Mouse (Mus musculus) thymus, adult 2 months (tissue): ENCODE results near the gene Gm6793. TPM values are rescaled to one million over a fixed set of nuclear protein-coding genes. Genes with fewer than 3 reads are reported as not detected.

Experiments
- DNase-seq: peaks from one replicate; pipeline ENCODE4 v3.0.0; 2021
- H3K27ac ChIP-seq: fragments of 200-500 bp; 2 replicates; pipeline ENCODE4 v1.5.1; 2012; ENCODE audit warnings: low read length, control low read depth; ENCODE audit not compliant: control insufficient read depth, insufficient read depth
- H3K27me3 ChIP-seq: fragments of 200-500 bp; 2 replicates; pipeline ENCODE4 v1.6.1; 2012; ENCODE audit warnings: mild to moderate bottlenecking, low read length, moderate library complexity, mixed read lengths; ENCODE audit not compliant: control insufficient read depth, insufficient read depth
- H3K36me3 ChIP-seq: fragments of 200-500 bp; 2 replicates; pipeline ENCODE4 v1.6.1; 2012; ENCODE audit warnings: mild to moderate bottlenecking, low read length, moderate library complexity; ENCODE audit not compliant: control insufficient read depth, insufficient read depth
- H3K4me1 ChIP-seq: fragments of 200-500 bp; replicated peaks from 2 replicates; pipeline ENCODE4 v1.6.1; 2012; ENCODE audit warnings: low read length; ENCODE audit not compliant: control insufficient read depth, insufficient read depth
- H3K4me3 ChIP-seq: fragments of 200-500 bp; 2 replicates; pipeline ENCODE4 v1.5.1; 2012; ENCODE audit warnings: mild to moderate bottlenecking, low read length, control low read depth, moderate library complexity; ENCODE audit not compliant: control insufficient read depth, insufficient read depth
- CTCF ChIP-seq: fragments of 200-500 bp; IDR thresholded peaks from 2 replicates; pipeline ENCODE4 v1.5.1; 2012; ENCODE audit warnings: mild to moderate bottlenecking, control low read depth, low read length, moderate library complexity, borderline replicate concordance; ENCODE audit not compliant: control insufficient read depth, poor library complexity, insufficient read depth; ENCODE audit errors: extremely low read depth
- POLR2A ChIP-seq: fragments of 200-500 bp; IDR thresholded peaks from 2 replicates; pipeline ENCODE4 v1.6.1; 2012; ENCODE audit warnings: mild to moderate bottlenecking, low read length, control low read depth, moderate library complexity; ENCODE audit not compliant: control insufficient read depth, poor library complexity, insufficient read depth; ENCODE audit errors: extremely low read depth
- WGBS: fragments of 180-500 bp; shearing (Covaris S2); methylation state at CpG from one replicate; pipeline ENCODE4 v1.1.7; 2018; 5-methylcytosine and 5-hydroxymethylcytosine counted together
- polyA plus RNA-seq: library from polyadenylated mRNA; depleted of rRNA; stranded (reverse); fragments of >200 nt; gene quantifications from 2 replicates; pipeline ENCODE4 v1.2.3, GENCODE M21; 2012

Gm6793 gene
- polyA plus RNA-seq, 1 experiment, result not detected

GRCm38 (mm10) chr8:112045182-112045581, 30.3 kb upstream of the Gm6793 start:
- Histone ChIP-seq H3K27ac (no peak overlapping the region), H3K27me3 (no peaks in the 10 kb centered on the region), H3K4me3 (no peak overlapping the region), H3K4me1 (no peaks in the 10 kb centered on the region), H3K36me3 (no peaks in the 10 kb centered on the region)
- 94% methylated on average over 5 of the region's 5 CpGs for WGBS
- DNase-seq, result peak; percentile 9
- TF ChIP-seq POLR2A, result no peak
- no peak for TF ChIP-seq CTCF

GRCm38 (mm10) chr8:112037521-112037920, 22.7 kb upstream of the Gm6793 start:
- Histone ChIP-seq H3K36me3 (no peaks in the 10 kb centered on the region), H3K4me1 (no peaks in the 10 kb centered on the region), H3K27ac (no peak overlapping the region), H3K27me3 (no peaks in the 10 kb centered on the region), H3K4me3 (no peak overlapping the region)
- WGBS, result 85% methylated on average over 18 of the region's 18 CpGs
- TF ChIP-seq CTCF (no peak), POLR2A (no peak)
- DNase-seq, result no peak

- Histone ChIP-seq H3K4me1 (no peaks in the 10 kb centered on the region), H3K27ac (no peak overlapping the region), H3K4me3 (no peak overlapping the region), H3K27me3 (no peaks in the 10 kb centered on the region), H3K36me3 (no peaks in the 10 kb centered on the region)
- DNase-seq, result peak; percentile 20
- TF ChIP-seq CTCF, result no peak
- TF ChIP-seq POLR2A, result no peak
- WGBS, result 7% methylated on average over 8 of the region's 8 CpGs
Observed at GRCm38 (mm10) chr8:112034603-112035002, 19.8 kb upstream of the Gm6793 start.

- WGBS, result 89% methylated on average over 7 of the region's 7 CpGs
- TF ChIP-seq POLR2A, result no peak
- no peak for TF ChIP-seq CTCF
Observed at GRCm38 (mm10) chr8:112033071-112033470, 18.2 kb upstream of the Gm6793 start.

GRCm38 (mm10) chr8:112030663-112031062, 15.8 kb upstream of the Gm6793 start:
- DNase-seq, result no peak
- H3K27me3 ChIP-seq, result no peaks in the 10 kb centered on the region
- 87% methylated on average over 6 of the region's 6 CpGs for WGBS
- no peaks in the 10 kb centered on the region for H3K36me3 ChIP-seq
- no peaks in the 10 kb centered on the region for H3K4me1 ChIP-seq
- no peak overlapping the region for H3K27ac ChIP-seq
- no peak overlapping the region for H3K4me3 ChIP-seq
- TF ChIP-seq POLR2A (no peak), CTCF (no peak)

More at GRCm38 (mm10) chr8:112033071-112033470, 18.2 kb upstream of the Gm6793 start:
- H3K27me3 ChIP-seq, result no peaks in the 10 kb centered on the region
- DNase-seq, result no peak
- no peak overlapping the region for H3K27ac ChIP-seq
- H3K4me3 ChIP-seq, result no peak overlapping the region
- H3K4me1 ChIP-seq, result no peaks in the 10 kb centered on the region
- no peaks in the 10 kb centered on the region for H3K36me3 ChIP-seq

GRCm38 (mm10) chr8:112029455-112029854, 14.6 kb upstream of the Gm6793 start:
- TF ChIP-seq CTCF, result no peak
- no peak for TF ChIP-seq POLR2A
- Histone ChIP-seq H3K4me3 (no peak overlapping the region), H3K36me3 (no peaks in the 10 kb centered on the region), H3K27me3 (no peaks in the 10 kb centered on the region), H3K4me1 (no peaks in the 10 kb centered on the region), H3K27ac (no peak overlapping the region)
- 85% methylated on average over 7 of the region's 7 CpGs for WGBS
- DNase-seq, result no peak

- H3K36me3 ChIP-seq, result no peaks in the 10 kb centered on the region
- no peak overlapping the region for H3K27ac ChIP-seq
- peak overlapping the region; percentile 97 for H3K4me3 ChIP-seq
- no peaks in the 10 kb centered on the region for H3K27me3 ChIP-seq
- peaks cover 2% of the 10 kb centered on the region; the same call in 1 of the 2 replicates for H3K4me1 ChIP-seq
- TF ChIP-seq POLR2A (no peak; the same call in 1 of the 2 replicates), CTCF (no peak)
- DNase-seq, result peak; percentile 58
- WGBS, result under 1% methylated on average over 40 of the region's 40 CpGs
Observed at GRCm38 (mm10) chr8:112011816-112012242, 3.0 kb downstream of the Gm6793 start.
